Mouse (Mus musculus) embryonic fibroblast, embryonic 13.5 days (primary cell): ENCODE results near the gene Srd5a2.
"Not testable (repeated sequence)": the region's sequence is repeated elsewhere in the genome, so short reads cannot be mapped to it uniquely, and the experiment has no call there.

Experiments
- CTCF ChIP-seq: IDR thresholded peaks from 2 replicates; pipeline ENCODE4 v1.5.1; 2011; ENCODE audit warnings: mild to moderate bottlenecking, control low read depth, low read length, moderate library complexity, borderline replicate concordance; ENCODE audit not compliant: insufficient read depth
- POLR2A ChIP-seq: IDR thresholded peaks from 2 replicates; pipeline ENCODE4 v1.6.1; 2011; ENCODE audit warnings: low read depth, mild to moderate bottlenecking, control low read depth, low read length, moderate library complexity

GRCm38 (mm10) chr17:74062763-74063162 is 15.0 kb upstream of the Srd5a2 start:
- TF ChIP-seq POLR2A, CTCF: not testable (repeated sequence)
